Mouse (Mus musculus): ENCODE measurements around the gene Slc7a6os. TPM values are rescaled to one million over a fixed set of nuclear protein-coding genes. Genes with fewer than 3 reads are reported as not detected.

Slc7a6os gene
- polyA plus RNA-seq (2015; fragmentation: Nextera tagmentation; extraction: Ambion mirVana): 37.7 and 40.8 TPM in 2 replicates

DNA sequence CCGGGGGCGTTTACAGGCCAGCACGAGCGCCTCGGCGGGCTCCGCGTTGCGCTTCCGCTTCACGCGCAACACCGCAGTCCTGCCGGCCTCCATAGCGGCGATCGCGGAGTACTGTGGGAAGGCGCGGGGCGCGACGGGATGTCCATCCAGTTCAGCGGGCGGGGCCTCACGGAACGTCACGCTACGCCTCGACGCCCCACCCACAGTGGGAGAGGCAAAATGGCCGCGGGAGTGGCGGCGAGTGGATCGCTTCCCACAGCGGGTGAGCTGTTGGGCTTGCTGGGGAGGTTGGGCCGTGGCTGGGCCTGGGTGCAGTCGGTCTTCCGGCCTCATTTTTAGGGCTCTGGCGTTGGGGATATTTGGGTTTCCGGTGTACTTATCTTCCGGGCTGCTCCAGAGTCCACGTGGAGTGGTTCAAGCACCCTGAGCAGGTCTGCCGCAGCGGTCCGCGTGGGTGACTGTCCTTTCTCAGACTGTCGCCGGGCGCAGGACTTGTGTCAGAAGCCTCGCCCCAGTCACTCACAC lies at the start of gene Slc7a6os, which contains the start of gene Prmt7:
Gene Slc7a6os (minus strand): TSS at position 115 of the 525 bp plus-strand sequence.
Gene Prmt7 (plus strand): TSS at position 116 of the 525 bp plus-strand sequence.
- no peaks in the 10 kb centered on the region for H3K27me3 ChIP-seq (replicated peaks; ENCODE audit: control insufficient read depth, insufficient read depth, low read length)
- H3K4me2 ChIP-seq (ENCODE audit: low read length): peak within 1 kb of the TSS; percentile 85
- no peaks in the 10 kb centered on the region for H3K9me3 ChIP-seq (ENCODE audit: control insufficient read depth, low read length)
- peak; percentile 99 for ATAC-seq
- peaks cover 4% of the 10 kb centered on the region; the same call in 1 of the 2 replicates for H3K36me3 ChIP-seq (ENCODE audit: control insufficient read depth, insufficient read depth)
- under 1% methylated on average over 52 of the region's 52 CpGs for WGBS
- peak within 1 kb of the TSS; percentile 93 for H3K27ac ChIP-seq (ENCODE audit: low read length)
- peak within 1 kb of the TSS; percentile 96 for H3K9ac ChIP-seq (replicated peaks; ENCODE audit: low read depth, low read length)
- peaks cover 17% of the 10 kb centered on the region for H3K4me1 ChIP-seq (replicated peaks; ENCODE audit: control insufficient read depth, insufficient read depth, low read length)
- peak within 1 kb of the TSS; percentile 94 for H3K4me3 ChIP-seq (replicated peaks; ENCODE audit: low read length)

DNA sequence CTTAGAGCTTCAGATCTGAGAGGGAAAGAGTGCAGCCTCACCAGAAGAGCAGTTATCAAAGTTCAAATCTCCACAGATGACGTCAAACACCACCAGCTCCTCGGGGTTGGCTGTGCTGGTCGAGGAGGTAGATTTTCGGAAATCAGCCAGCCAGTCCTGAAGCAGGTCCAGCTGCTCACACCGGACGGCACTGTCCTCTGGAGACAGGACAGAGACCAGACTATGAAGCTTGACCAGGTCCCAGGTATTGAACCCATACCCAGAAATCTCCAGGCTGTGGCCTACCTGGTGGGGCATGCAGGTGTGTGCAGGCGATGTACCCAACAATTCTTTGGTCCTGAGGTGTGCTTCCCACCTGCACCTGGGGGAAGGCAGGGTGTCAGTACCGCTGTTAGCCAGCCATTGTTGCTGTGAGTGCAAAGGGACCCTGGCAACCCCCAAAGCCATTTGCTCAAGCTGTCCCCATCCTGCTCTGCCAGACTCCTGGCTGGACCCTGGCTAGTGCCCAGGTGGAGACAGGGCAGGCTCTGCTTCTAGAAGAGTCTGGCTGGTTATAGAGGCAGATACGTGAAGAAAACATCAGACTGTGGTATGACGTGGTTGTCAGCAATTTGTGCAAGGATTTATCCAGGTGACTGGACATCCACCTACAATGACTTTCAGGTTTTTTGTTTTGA lies 49.0 kb upstream of the Slc7a6os start:
- no peak overlapping the region for H3K4me3 ChIP-seq (replicated peaks; ENCODE audit: low read length)
- H3K27me3 ChIP-seq (replicated peaks; ENCODE audit: control insufficient read depth, insufficient read depth, low read length): no peaks in the 10 kb centered on the region
- no peaks in the 10 kb centered on the region for H3K9me3 ChIP-seq (ENCODE audit: control insufficient read depth, low read length)
- peaks cover 9% of the 10 kb centered on the region for H3K36me3 ChIP-seq (ENCODE audit: control insufficient read depth, insufficient read depth)
- no peak for ATAC-seq
- no peak overlapping the region for H3K9ac ChIP-seq (replicated peaks; ENCODE audit: low read depth, low read length)
- 0 out of 2 replicates have a peak, but pooled peaks cover 12% of the 10 kb centered on the region for H3K4me1 ChIP-seq (replicated peaks; ENCODE audit: control insufficient read depth, insufficient read depth, low read length)
- H3K27ac ChIP-seq (ENCODE audit: low read length): no peak overlapping the region
- no peak overlapping the region for H3K4me2 ChIP-seq (ENCODE audit: low read length)
- WGBS: 94% methylated on average over 10 of the region's 10 CpGs

- 26% methylated on average over 1 of the region's 1 CpGs for WGBS
- H3K27ac ChIP-seq (ENCODE audit: low read length): no peak overlapping the region
- 0 out of 2 replicates have a peak, but pooled peaks cover 5% of the 10 kb centered on the region for H3K4me1 ChIP-seq (replicated peaks; ENCODE audit: control insufficient read depth, insufficient read depth, low read length)
- H3K27me3 ChIP-seq (replicated peaks; ENCODE audit: control insufficient read depth, insufficient read depth, low read length): no peaks in the 10 kb centered on the region
- H3K9me3 ChIP-seq (ENCODE audit: control insufficient read depth, low read length): no peaks in the 10 kb centered on the region
- H3K4me3 ChIP-seq (replicated peaks; ENCODE audit: low read length): no peak overlapping the region
- no peak for ATAC-seq
- H3K4me2 ChIP-seq (ENCODE audit: low read length): no peak overlapping the region
- H3K9ac ChIP-seq (replicated peaks; ENCODE audit: low read depth, low read length): no peak overlapping the region
- peaks cover 9% of the 10 kb centered on the region for H3K36me3 ChIP-seq (ENCODE audit: control insufficient read depth, insufficient read depth)
These were observed 47.4 kb upstream of the Slc7a6os start for GRCm38 (mm10) chr8:106258169-106258568.

GRCm38 (mm10) chr8:106250186-106250585 lies 39.5 kb upstream of the Slc7a6os start:
- no peak overlapping the region for H3K27ac ChIP-seq (ENCODE audit: low read length)
- no peak overlapping the region for H3K4me2 ChIP-seq (ENCODE audit: low read length)
- H3K4me1 ChIP-seq (replicated peaks; ENCODE audit: control insufficient read depth, insufficient read depth, low read length): no peaks in the 10 kb centered on the region
- H3K9me3 ChIP-seq (ENCODE audit: control insufficient read depth, low read length): no peaks in the 10 kb centered on the region
- no peaks in the 10 kb centered on the region for H3K27me3 ChIP-seq (replicated peaks; ENCODE audit: control insufficient read depth, insufficient read depth, low read length)
- H3K9ac ChIP-seq (replicated peaks; ENCODE audit: low read depth, low read length): no peak overlapping the region
- H3K4me3 ChIP-seq (replicated peaks; ENCODE audit: low read length): no peak overlapping the region
- WGBS: 61% methylated on average over 4 of the region's 4 CpGs
- H3K36me3 ChIP-seq (ENCODE audit: control insufficient read depth, insufficient read depth): peaks cover 9% of the 10 kb centered on the region; the same call in 1 of the 2 replicates
- no peak; the same call in 1 of the 2 replicates for ATAC-seq

- H3K4me1 ChIP-seq (replicated peaks; ENCODE audit: control insufficient read depth, insufficient read depth, low read length): no peaks in the 10 kb centered on the region
- H3K27ac ChIP-seq (ENCODE audit: low read length): no peak overlapping the region
- H3K9ac ChIP-seq (replicated peaks; ENCODE audit: low read depth, low read length): no peak overlapping the region
- no peak overlapping the region for H3K4me2 ChIP-seq (ENCODE audit: low read length)
- no peak overlapping the region for H3K4me3 ChIP-seq (replicated peaks; ENCODE audit: low read length)
- no peak for ATAC-seq
- H3K27me3 ChIP-seq (replicated peaks; ENCODE audit: control insufficient read depth, insufficient read depth, low read length): no peaks in the 10 kb centered on the region
- 78% methylated on average over 5 of the region's 5 CpGs for WGBS
- no peaks in the 10 kb centered on the region for H3K9me3 ChIP-seq (ENCODE audit: control insufficient read depth, low read length)
- peaks cover 11% of the 10 kb centered on the region for H3K36me3 ChIP-seq (ENCODE audit: control insufficient read depth, insufficient read depth)
These were observed 26.4 kb upstream of the Slc7a6os start for GRCm38 (mm10) chr8:106237106-106237505.

- no peaks in the 10 kb centered on the region for H3K27me3 ChIP-seq (replicated peaks; ENCODE audit: control insufficient read depth, insufficient read depth, low read length)
- WGBS: 92% methylated on average over 17 of the region's 17 CpGs
- H3K9me3 ChIP-seq (ENCODE audit: control insufficient read depth, low read length): no peaks in the 10 kb centered on the region
- H3K4me3 ChIP-seq (replicated peaks; ENCODE audit: low read length): no peak overlapping the region
- H3K4me1 ChIP-seq (replicated peaks; ENCODE audit: control insufficient read depth, insufficient read depth, low read length): no peaks in the 10 kb centered on the region
- H3K4me2 ChIP-seq (ENCODE audit: low read length): no peak overlapping the region
- no peak for ATAC-seq
- no peak overlapping the region for H3K9ac ChIP-seq (replicated peaks; ENCODE audit: low read depth, low read length)
- no peak overlapping the region for H3K27ac ChIP-seq (ENCODE audit: low read length)
- H3K36me3 ChIP-seq (ENCODE audit: control insufficient read depth, insufficient read depth): peaks cover 11% of the 10 kb centered on the region
These were observed 24.0 kb upstream of the Slc7a6os start for GRCm38 (mm10) chr8:106234567-106235261.

DNA sequence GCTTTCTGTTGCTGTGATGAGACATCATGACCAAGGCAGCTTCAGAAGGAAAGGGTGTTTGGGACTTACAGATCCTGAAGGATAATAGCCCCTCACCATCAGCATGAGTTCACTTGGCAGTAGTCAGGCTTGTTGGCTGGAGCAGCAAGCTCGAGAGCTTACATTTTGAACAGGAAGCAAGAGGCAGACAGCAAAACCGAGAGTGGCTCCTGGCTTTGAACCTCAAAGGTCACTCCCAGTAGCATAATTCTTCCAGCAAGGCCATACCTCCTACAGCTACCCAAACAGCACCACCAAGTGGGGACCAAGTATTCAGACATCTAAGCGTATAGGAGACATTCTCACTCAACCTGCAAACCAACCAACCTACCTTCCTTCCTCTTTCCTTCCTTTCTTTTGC lies 22.0 kb upstream of the Slc7a6os start:
- no peaks in the 10 kb centered on the region for H3K27me3 ChIP-seq (replicated peaks; ENCODE audit: control insufficient read depth, insufficient read depth, low read length)
- H3K36me3 ChIP-seq (ENCODE audit: control insufficient read depth, insufficient read depth): peaks cover 10% of the 10 kb centered on the region
- H3K27ac ChIP-seq (ENCODE audit: low read length): no peak overlapping the region
- no peaks in the 10 kb centered on the region for H3K9me3 ChIP-seq (ENCODE audit: control insufficient read depth, low read length)
- WGBS: 89% methylated on average over 3 of the region's 3 CpGs
- no peaks in the 10 kb centered on the region for H3K4me1 ChIP-seq (replicated peaks; ENCODE audit: control insufficient read depth, insufficient read depth, low read length)
- H3K4me2 ChIP-seq (ENCODE audit: low read length): no peak overlapping the region
- no peak overlapping the region for H3K4me3 ChIP-seq (replicated peaks; ENCODE audit: low read length)
- ATAC-seq: no peak
- no peak overlapping the region for H3K9ac ChIP-seq (replicated peaks; ENCODE audit: low read depth, low read length)

DNA sequence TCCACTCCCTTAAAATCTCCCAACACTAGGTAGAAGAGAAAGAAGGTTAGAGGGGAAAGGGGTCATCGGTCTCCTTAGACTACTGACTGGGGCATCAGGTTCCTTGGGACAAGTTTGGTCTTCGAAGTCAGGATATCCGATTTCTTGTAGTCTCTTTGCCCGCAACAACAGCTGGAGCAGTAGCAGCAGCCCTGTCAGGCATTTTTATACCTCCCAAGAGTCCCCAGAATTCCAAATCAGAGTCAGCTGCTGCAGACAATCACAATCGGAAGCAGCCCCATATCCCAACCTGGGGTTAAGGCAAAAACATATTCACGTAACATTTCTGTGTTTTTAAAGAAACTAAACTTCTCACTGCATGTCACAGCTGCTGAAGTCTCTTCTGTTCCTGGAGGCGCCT lies 20.8 kb upstream of the Slc7a6os start:
- peaks cover 4% of the 10 kb centered on the region for H3K36me3 ChIP-seq (ENCODE audit: control insufficient read depth, insufficient read depth)
- no peak overlapping the region for H3K27ac ChIP-seq (ENCODE audit: low read length)
- no peak overlapping the region for H3K9ac ChIP-seq (replicated peaks; ENCODE audit: low read depth, low read length)
- H3K27me3 ChIP-seq (replicated peaks; ENCODE audit: control insufficient read depth, insufficient read depth, low read length): no peaks in the 10 kb centered on the region
- ATAC-seq: no peak
- H3K4me2 ChIP-seq (ENCODE audit: low read length): no peak overlapping the region
- H3K9me3 ChIP-seq (ENCODE audit: control insufficient read depth, low read length): no peaks in the 10 kb centered on the region
- 98% methylated on average over 7 of the region's 7 CpGs for WGBS
- H3K4me1 ChIP-seq (replicated peaks; ENCODE audit: control insufficient read depth, insufficient read depth, low read length): no peaks in the 10 kb centered on the region
- H3K4me3 ChIP-seq (replicated peaks; ENCODE audit: low read length): no peak overlapping the region

GRCm38 (mm10) chr8:106226589-106226988 lies 15.9 kb upstream of the Slc7a6os start:
- Histone ChIP-seq H3K27me3 (replicated peaks; ENCODE audit: control insufficient read depth, insufficient read depth, low read length) (no peaks in the 10 kb centered on the region), H3K9ac (replicated peaks; ENCODE audit: low read depth, low read length) (no peak overlapping the region), H3K9me3 (ENCODE audit: control insufficient read depth, low read length) (no peaks in the 10 kb centered on the region), H3K4me1 (replicated peaks; ENCODE audit: control insufficient read depth, insufficient read depth, low read length) (no peaks in the 10 kb centered on the region), H3K4me2 (ENCODE audit: low read length) (no peak overlapping the region), H3K4me3 (replicated peaks; ENCODE audit: low read length) (no peak overlapping the region), H3K27ac (ENCODE audit: low read length) (no peak overlapping the region), H3K36me3 (ENCODE audit: control insufficient read depth, insufficient read depth) (peaks cover 5% of the 10 kb centered on the region)
- peak; percentile 57; the same call in 1 of the 2 replicates for ATAC-seq
- WGBS: 39% methylated on average over 9 of the region's 9 CpGs
